Mouse (Mus musculus) macrophage (primary cell): ENCODE data around the gene Tor4a. TPM values are rescaled to one million over a fixed set of nuclear protein-coding genes. Genes with fewer than 3 reads are reported as not detected.

Experiments
- H3K27ac ChIP-seq: fragments of 350-480 bp; formaldehyde crosslinking; 2 replicates; pipeline ENCODE4 v1.9.0; 2021
- H3K36me3 ChIP-seq: fragments of 350-480 bp; formaldehyde crosslinking; 2 replicates; pipeline ENCODE4 v1.9.0; 2021; ENCODE audit errors: inconsistent target
- H3K4me3 ChIP-seq: fragments of 350-480 bp; formaldehyde crosslinking; 2 replicates; pipeline ENCODE4 v1.9.0; 2021; ENCODE audit errors: inconsistent target
- H3K79me2 ChIP-seq: fragments of 350-480 bp; formaldehyde crosslinking; 2 replicates; pipeline ENCODE4 v1.9.0; 2021; ENCODE audit errors: inconsistent target
- WGBS: methylation state at CpG from one replicate; pipeline ENCODE4 v1.1.7; 2026; ENCODE audit warnings: inconsistent platforms; ENCODE audit not compliant: missing documents; 5-methylcytosine and 5-hydroxymethylcytosine counted together
- polyA plus RNA-seq: library from polyadenylated mRNA; stranded (reverse); fragments of 250-400 nt; gene quantifications from 3 replicates; pipeline ENCODE4 v1.2.4, GENCODE M21; 2018; ENCODE audit warnings: inconsistent platforms

Gene Tor4a
- polyA plus RNA-seq, 1 experiment from 2014 or later = 57.4 TPM

GRCm38 (mm10) chr2:25186575-25186930 is 10.1 kb downstream of the Tor4a start:
- no peak overlapping the region for H3K27ac ChIP-seq
- H3K4me3 ChIP-seq = no peak overlapping the region
- H3K79me2 ChIP-seq = no peaks in the 10 kb centered on the region
- 52% methylated on average over 5 of the region's 5 CpGs for WGBS
- H3K36me3 ChIP-seq = no peaks in the 10 kb centered on the region

GRCm38 (mm10) chr2:25185625-25186574 is 10.8 kb downstream of the Tor4a start:
- Histone ChIP-seq H3K79me2 (no peaks in the 10 kb centered on the region), H3K36me3 (no peaks in the 10 kb centered on the region), H3K27ac (no peak overlapping the region), H3K4me3 (no peak overlapping the region)
- 6% methylated on average over 63 of the region's 64 CpGs for WGBS

- H3K36me3 ChIP-seq = no peaks in the 10 kb centered on the region
- H3K27ac ChIP-seq = no peak overlapping the region
- no peaks in the 10 kb centered on the region for H3K79me2 ChIP-seq
- H3K4me3 ChIP-seq = no peak overlapping the region
- WGBS = 94% methylated on average over 5 of the region's 7 CpGs
Measured at GRCm38 (mm10) chr2:25184496-25184895, 12.2 kb downstream of the Tor4a start.

GRCm38 (mm10) chr2:25183336-25183735 is 13.3 kb downstream of the Tor4a start:
- no peak overlapping the region for H3K4me3 ChIP-seq
- no peak overlapping the region for H3K27ac ChIP-seq
- no peaks in the 10 kb centered on the region for H3K79me2 ChIP-seq
- WGBS = 62% methylated on average over 2 of the region's 2 CpGs
- no peaks in the 10 kb centered on the region for H3K36me3 ChIP-seq

GRCm38 (mm10) chr2:25182664-25183063 is 14.0 kb downstream of the Tor4a start:
- Histone ChIP-seq H3K79me2 (no peaks in the 10 kb centered on the region), H3K36me3 (no peaks in the 10 kb centered on the region), H3K4me3 (no peak overlapping the region), H3K27ac (no peak overlapping the region)
- 63% methylated on average over 6 of the region's 6 CpGs for WGBS

GRCm38 (mm10) chr2:25181891-25182397 is 14.7 kb downstream of the Tor4a start:
- WGBS = 7% methylated on average over 16 of the region's 17 CpGs
- Histone ChIP-seq H3K36me3 (no peaks in the 10 kb centered on the region), H3K4me3 (no peak overlapping the region), H3K27ac (no peak overlapping the region), H3K79me2 (no peaks in the 10 kb centered on the region)

GRCm38 (mm10) chr2:25180973-25181890 is 15.5 kb downstream of the Tor4a start:
- Histone ChIP-seq H3K4me3 (no peak overlapping the region), H3K36me3 (no peaks in the 10 kb centered on the region), H3K79me2 (no peaks in the 10 kb centered on the region), H3K27ac (no peak overlapping the region)
- under 1% methylated on average over 83 of the region's 100 CpGs for WGBS

- H3K4me3 ChIP-seq = no peak within 1 kb of the TSS
- no peak within 1 kb of the TSS for H3K27ac ChIP-seq
- no peaks in the 10 kb centered on the region for H3K79me2 ChIP-seq
- 2% methylated on average over 35 of the region's 35 CpGs for WGBS
- no peaks in the 10 kb centered on the region for H3K36me3 ChIP-seq
Measured at GRCm38 (mm10) chr2:25180478-25180903, 16.2 kb downstream of the Tor4a start, which contains the start of gene Nrarp. Gene Nrarp, plus strand, starts transcription at chr2:25180758.

GRCm38 (mm10) chr2:25179566-25180217 is 17.0 kb downstream of the Tor4a start:
- Histone ChIP-seq H3K36me3 (no peaks in the 10 kb centered on the region), H3K4me3 (no peak overlapping the region), H3K79me2 (no peaks in the 10 kb centered on the region), H3K27ac (no peak overlapping the region)
- 80% methylated on average over 15 of the region's 15 CpGs for WGBS

- 66% methylated on average over 10 of the region's 10 CpGs for WGBS
- no peak overlapping the region for H3K27ac ChIP-seq
Measured at GRCm38 (mm10) chr2:25178285-25178972, 18.3 kb downstream of the Tor4a start.

GRCm38 (mm10) chr2:25177685-25178084 is 19.0 kb downstream of the Tor4a start:
- H3K4me3 ChIP-seq = no peak overlapping the region
- WGBS = 86% methylated on average over 6 of the region's 6 CpGs
- no peak overlapping the region for H3K27ac ChIP-seq
- no peaks in the 10 kb centered on the region for H3K36me3 ChIP-seq
- H3K79me2 ChIP-seq = no peaks in the 10 kb centered on the region

More at GRCm38 (mm10) chr2:25178285-25178972, 18.3 kb downstream of the Tor4a start:
- Histone ChIP-seq H3K36me3 (no peaks in the 10 kb centered on the region), H3K4me3 (no peak overlapping the region), H3K79me2 (no peaks in the 10 kb centered on the region)

- H3K79me2 ChIP-seq = no peaks in the 10 kb centered on the region
- no peak overlapping the region for H3K4me3 ChIP-seq
- H3K27ac ChIP-seq = no peak overlapping the region
- 89% methylated on average over 4 of the region's 4 CpGs for WGBS
- no peaks in the 10 kb centered on the region for H3K36me3 ChIP-seq
Measured at GRCm38 (mm10) chr2:25177076-25177475, 19.6 kb downstream of the Tor4a start.

- Histone ChIP-seq H3K79me2 (no peaks in the 10 kb centered on the region), H3K36me3 (no peaks in the 10 kb centered on the region), H3K4me3 (no peak overlapping the region), H3K27ac (no peak overlapping the region)
- WGBS = 84% methylated on average over 6 of the region's 6 CpGs
Measured at GRCm38 (mm10) chr2:25176573-25176972, 20.1 kb downstream of the Tor4a start.

GRCm38 (mm10) chr2:25175690-25176078 is 21.0 kb downstream of the Tor4a start:
- Histone ChIP-seq H3K36me3 (no peaks in the 10 kb centered on the region), H3K4me3 (no peak overlapping the region), H3K27ac (no peak overlapping the region), H3K79me2 (no peaks in the 10 kb centered on the region)
- WGBS = 98% methylated on average over 4 of the region's 4 CpGs
